Mouse (Mus musculus): ENCODE results near the gene Olfr479.
"Not testable (repeated sequence)": the region's sequence is repeated elsewhere in the genome, so short reads cannot be mapped to it uniquely, and the experiment has no call there.

GRCm38 (mm10) chr7:108014256-108014655 is 36.2 kb upstream of the Olfr479 start:
- not testable (repeated sequence) for TF ChIP-seq POLR2A (IDR thresholded peaks at IDR 0.05; ENCODE audit: control insufficient read depth, extremely low read depth, insufficient read depth, low read length, poor library complexity); CTCF (IDR thresholded peaks at IDR 0.05; ENCODE audit: borderline replicate concordance, control insufficient read depth, extremely low read depth, insufficient read depth, low read length, poor library complexity)
